Mouse (Mus musculus): ENCODE results near the gene Hbb-bt. TPM values are rescaled to one million over a fixed set of nuclear protein-coding genes. Genes with fewer than 3 reads are reported as not detected.
"Not testable (repeated sequence)": the region's sequence is repeated elsewhere in the genome, so short reads cannot be mapped to it uniquely, and the experiment has no call there.

The Hbb-bt gene
- polyA plus RNA-seq, 1 experiment, result 261 TPM

DNA sequence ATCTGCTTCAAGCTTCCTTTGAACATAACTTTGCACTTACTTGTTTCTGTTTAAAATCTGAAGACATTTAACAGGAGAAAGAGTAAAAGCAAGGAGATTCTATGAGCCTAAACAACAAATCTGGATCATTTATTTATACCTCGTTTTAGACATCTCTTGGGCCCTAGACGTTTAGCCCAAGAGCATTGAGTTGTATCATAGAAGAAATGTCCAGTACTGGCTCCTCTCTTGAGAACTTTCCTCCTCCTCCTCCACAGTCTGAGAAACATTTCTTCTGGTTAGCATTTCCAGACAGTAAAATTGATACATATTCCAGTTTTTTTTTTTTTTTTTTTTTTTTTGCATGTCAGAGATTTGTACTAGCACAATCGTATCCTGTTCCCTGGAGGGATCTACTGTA, 22.1 kb downstream of the Hbb-bt start, which contains the start of gene Olfr67:
Gene Olfr67 (minus strand): TSS at position 101 of the 400 bp plus-strand sequence.
- DNase-seq, result no peak
- H3K27me3 ChIP-seq (ENCODE audit: control insufficient read depth, insufficient read depth, low read length), result no peaks in the 10 kb centered on the region
- H3K4me3 ChIP-seq (ENCODE audit: control insufficient read depth, insufficient read depth, low read length), result no peak within 1 kb of the TSS
- H3K27ac ChIP-seq (ENCODE audit: control insufficient read depth, insufficient read depth, low read length), result no peak within 1 kb of the TSS
- H3K4me1 ChIP-seq (replicated peaks; ENCODE audit: control insufficient read depth, insufficient read depth, low read length), result no peaks in the 10 kb centered on the region
- no peaks in the 10 kb centered on the region for H3K36me3 ChIP-seq (ENCODE audit: control insufficient read depth, insufficient read depth, low read length)
- 76% methylated on average over 3 of the region's 3 CpGs for WGBS
- no peak for TF ChIP-seq POLR2A (IDR thresholded peaks at IDR 0.05; ENCODE audit: control insufficient read depth, extremely low read depth, insufficient read depth, low read length, poor library complexity)
- TF ChIP-seq CTCF (IDR thresholded peaks at IDR 0.05; ENCODE audit: borderline replicate concordance, control insufficient read depth, extremely low read depth, insufficient read depth, low read length, poor library complexity), result no peak

DNA sequence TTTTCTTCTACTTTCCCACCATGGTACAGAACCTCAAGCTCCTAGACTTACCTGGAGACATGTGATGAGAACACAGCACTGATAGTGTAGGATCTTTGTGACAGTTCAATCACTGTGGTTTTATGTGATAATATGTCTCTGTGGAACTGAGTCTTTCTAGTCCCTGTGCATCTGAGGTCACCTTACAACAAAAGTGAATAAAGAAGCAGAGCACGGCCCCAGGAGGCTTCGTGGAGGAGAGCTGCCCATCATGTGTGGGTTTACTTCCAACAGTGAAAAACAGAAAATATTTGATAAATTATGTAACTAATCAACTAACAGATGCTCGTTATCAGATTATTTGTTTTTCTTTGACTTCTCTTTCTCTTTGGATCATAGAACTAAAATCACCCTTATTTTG, 34.2 kb downstream of the Hbb-bt start, which contains the start of gene Olfr68:
Gene Olfr68 (minus strand): TSS at position 101 of the 400 bp plus-strand sequence.
- Histone ChIP-seq H3K4me1 (replicated peaks; ENCODE audit: control insufficient read depth, insufficient read depth, low read length) (no peaks in the 10 kb centered on the region), H3K4me3 (ENCODE audit: control insufficient read depth, insufficient read depth, low read length) (no peak within 1 kb of the TSS), H3K36me3 (ENCODE audit: control insufficient read depth, insufficient read depth, low read length) (no peaks in the 10 kb centered on the region), H3K27ac (ENCODE audit: control insufficient read depth, insufficient read depth, low read length) (no peak within 1 kb of the TSS), H3K27me3 (ENCODE audit: control insufficient read depth, insufficient read depth, low read length) (no peaks in the 10 kb centered on the region)
- TF ChIP-seq POLR2A (IDR thresholded peaks at IDR 0.05; ENCODE audit: control insufficient read depth, extremely low read depth, insufficient read depth, low read length, poor library complexity) (no peak), CTCF (IDR thresholded peaks at IDR 0.05; ENCODE audit: borderline replicate concordance, control insufficient read depth, extremely low read depth, insufficient read depth, low read length, poor library complexity) (no peak)
- 93% methylated on average over 3 of the region's 3 CpGs for WGBS
- DNase-seq, result no peak

- not testable (repeated sequence) for H3K4me1 ChIP-seq (replicated peaks; ENCODE audit: control insufficient read depth, insufficient read depth, low read length); H3K4me3 ChIP-seq (ENCODE audit: control insufficient read depth, insufficient read depth, low read length); DNase-seq; H3K27ac ChIP-seq (ENCODE audit: control insufficient read depth, insufficient read depth, low read length); H3K27me3 ChIP-seq (ENCODE audit: control insufficient read depth, insufficient read depth, low read length); H3K36me3 ChIP-seq (ENCODE audit: control insufficient read depth, insufficient read depth, low read length)
- 89% methylated on average over 4 of the region's 4 CpGs for WGBS
Observed at GRCm38 (mm10) chr7:103777652-103778051, 36.1 kb downstream of the Hbb-bt start.

DNA sequence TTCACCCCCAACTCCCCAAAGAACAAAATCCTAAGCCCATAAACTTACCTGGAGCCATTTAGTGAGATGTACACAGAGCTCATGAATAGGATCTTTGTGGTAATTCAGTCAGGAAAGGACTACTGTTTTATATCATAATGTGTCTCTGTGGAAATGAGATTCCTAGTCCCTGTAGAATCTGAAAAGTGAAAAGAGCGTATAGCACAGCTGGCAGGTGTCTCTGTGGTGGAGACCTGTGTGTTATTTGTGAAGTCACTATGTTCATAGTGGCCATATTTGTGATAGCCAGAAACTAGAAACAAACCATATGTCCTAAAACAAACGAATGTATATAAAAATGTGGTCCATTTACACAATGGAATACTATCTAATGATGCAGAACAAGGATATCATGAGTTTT, 42.3 kb downstream of the Hbb-bt start, which contains the start of gene Olfr69:
Gene Olfr69 (minus strand): TSS at position 101 of the 400 bp plus-strand sequence.
- no peak for TF ChIP-seq CTCF (IDR thresholded peaks at IDR 0.05; ENCODE audit: borderline replicate concordance, control insufficient read depth, extremely low read depth, insufficient read depth, low read length, poor library complexity)
- no peak for TF ChIP-seq POLR2A (IDR thresholded peaks at IDR 0.05; ENCODE audit: control insufficient read depth, extremely low read depth, insufficient read depth, low read length, poor library complexity)
- H3K4me3 ChIP-seq (ENCODE audit: control insufficient read depth, insufficient read depth, low read length), result no peak within 1 kb of the TSS
- WGBS, result 90% methylated on average over 2 of the region's 2 CpGs
- no peaks in the 10 kb centered on the region for H3K4me1 ChIP-seq (replicated peaks; ENCODE audit: control insufficient read depth, insufficient read depth, low read length)
- no peak for DNase-seq
- no peaks in the 10 kb centered on the region for H3K36me3 ChIP-seq (ENCODE audit: control insufficient read depth, insufficient read depth, low read length)
- H3K27me3 ChIP-seq (ENCODE audit: control insufficient read depth, insufficient read depth, low read length), result no peaks in the 10 kb centered on the region
- H3K27ac ChIP-seq (ENCODE audit: control insufficient read depth, insufficient read depth, low read length), result no peak within 1 kb of the TSS

DNA sequence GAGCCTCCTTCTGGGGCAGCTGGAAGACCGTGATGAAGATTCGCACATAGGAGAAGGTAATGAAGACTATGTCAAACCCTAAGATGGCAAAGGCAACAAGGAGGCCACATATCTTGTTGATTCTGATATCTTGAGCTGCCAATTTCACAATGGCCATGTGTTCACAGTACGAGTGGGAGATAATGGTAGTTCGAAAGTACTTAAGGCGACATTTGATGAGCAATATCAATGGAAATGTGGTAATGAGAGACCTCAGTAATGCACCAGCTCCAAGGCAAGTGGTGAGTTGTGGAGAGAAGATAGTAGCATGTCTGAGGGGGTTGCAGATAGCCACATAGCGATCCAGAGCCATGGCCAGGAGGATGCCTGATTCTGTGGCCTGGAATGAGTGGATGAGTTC, 46.1 kb downstream of the Hbb-bt start:
- not testable (repeated sequence) for H3K4me1 ChIP-seq (replicated peaks; ENCODE audit: control insufficient read depth, insufficient read depth, low read length); H3K4me3 ChIP-seq (ENCODE audit: control insufficient read depth, insufficient read depth, low read length); H3K36me3 ChIP-seq (ENCODE audit: control insufficient read depth, insufficient read depth, low read length); H3K27me3 ChIP-seq (ENCODE audit: control insufficient read depth, insufficient read depth, low read length); H3K27ac ChIP-seq (ENCODE audit: control insufficient read depth, insufficient read depth, low read length); DNase-seq
- 96% methylated on average over 6 of the region's 6 CpGs for WGBS

Other genes with a start within 250 kb of the Hbb-bt start
- not detected in 2 replicates for gene Olfr616, start 244.9 kb downstream of the Hbb-bt start, polyA plus RNA-seq (2012; rRNA removed)
- not detected in 2 replicates for gene Olfr617, start 240.9 kb downstream of the Hbb-bt start, polyA plus RNA-seq (2012; rRNA removed)
- not detected in 2 replicates for gene Olfr618, start 223.9 kb downstream of the Hbb-bt start, polyA plus RNA-seq (2012; rRNA removed)
- not detected in 2 replicates for gene Olfr619, start 213.4 kb downstream of the Hbb-bt start, polyA plus RNA-seq (2012; rRNA removed)
- not detected in 2 replicates for gene Olfr620, start 201.5 kb downstream of the Hbb-bt start, polyA plus RNA-seq (2012; rRNA removed)
- not detected in 2 replicates for gene Olfr622, start 171.3 kb downstream of the Hbb-bt start, polyA plus RNA-seq (2012; rRNA removed)
- not detected in 2 replicates for gene Olfr623, start 150.3 kb downstream of the Hbb-bt start, polyA plus RNA-seq (2012; rRNA removed)
- gene Olfr624, start 142.8 kb downstream of the Hbb-bt start, polyA plus RNA-seq (2012; rRNA removed), result 0.03 TPM in 1 of 2 replicates, not detected in the other
- gene Olfr625-ps1, start 131.3 kb downstream of the Hbb-bt start, polyA plus RNA-seq (2012; rRNA removed), result not detected in 2 replicates
- not detected in 2 replicates for gene Olfr243, start 99.3 kb downstream of the Hbb-bt start, polyA plus RNA-seq (2012; rRNA removed)
- not detected in 2 replicates for gene Olfr628, start 83.6 kb downstream of the Hbb-bt start, polyA plus RNA-seq (2012; rRNA removed)
- not detected in 2 replicates for gene Olfr629, start 69.1 kb downstream of the Hbb-bt start, polyA plus RNA-seq (2012; rRNA removed)
- gene Olfr630, start 56.7 kb downstream of the Hbb-bt start, polyA plus RNA-seq (2012; rRNA removed), result not detected in 2 replicates
- gene Olfr69, start 42.4 kb downstream of the Hbb-bt start, polyA plus RNA-seq (2012; rRNA removed), result not detected in 2 replicates
- not detected in 2 replicates for gene Olfr68, start 34.3 kb downstream of the Hbb-bt start, polyA plus RNA-seq (2012; rRNA removed)
- not detected in 2 replicates for gene Olfr67, start 22.2 kb downstream of the Hbb-bt start, polyA plus RNA-seq (2012; rRNA removed)
- 1,784 and 2,649 TPM in 2 replicates for gene Hbb-bs, start 14.1 kb upstream of the Hbb-bt start, polyA plus RNA-seq (2012; rRNA removed)
- gene Hbb-bh2, start 26.5 kb upstream of the Hbb-bt start, polyA plus RNA-seq (2012; rRNA removed), result not detected in 2 replicates
- gene Hbb-bh1, start 29.2 kb upstream of the Hbb-bt start, polyA plus RNA-seq (2012; rRNA removed), result 0.66 and 0.77 TPM in 2 replicates
- gene Hbb-y, start 39.2 kb upstream of the Hbb-bt start, polyA plus RNA-seq (2012; rRNA removed), result 1.1 and 1.4 TPM in 2 replicates
- not detected in 2 replicates for gene Olfr66, start 72.3 kb upstream of the Hbb-bt start, polyA plus RNA-seq (2012; rRNA removed)
- gene Olfr64, start 80.5 kb upstream of the Hbb-bt start, polyA plus RNA-seq (2012; rRNA removed), result not detected in 2 replicates
- not detected in 2 replicates for gene Olfr65, start 89.5 kb upstream of the Hbb-bt start, polyA plus RNA-seq (2012; rRNA removed)
- not detected in 2 replicates for gene Olfr631, start 114.8 kb upstream of the Hbb-bt start, polyA plus RNA-seq (2012; rRNA removed)
- gene Olfr632, start 120.4 kb upstream of the Hbb-bt start, polyA plus RNA-seq (2012; rRNA removed), result 0.07 TPM in 1 of 2 replicates, not detected in the other
- gene Olfr633, start 130.4 kb upstream of the Hbb-bt start, polyA plus RNA-seq (2012; rRNA removed), result not detected in 2 replicates
- gene Olfr635, start 157.2 kb upstream of the Hbb-bt start, polyA plus RNA-seq (2012; rRNA removed), result not detected in 2 replicates
- not detected in 2 replicates for gene Olfr638, start 184.8 kb upstream of the Hbb-bt start, polyA plus RNA-seq (2012; rRNA removed)
- not detected in 2 replicates for gene Olfr639, start 203.3 kb upstream of the Hbb-bt start, polyA plus RNA-seq (2012; rRNA removed)
- gene Olfr640, start 211.6 kb upstream of the Hbb-bt start, polyA plus RNA-seq (2012; rRNA removed), result not detected in 2 replicates
- not detected in 2 replicates for gene Olfr641, start 221.4 kb upstream of the Hbb-bt start, polyA plus RNA-seq (2012; rRNA removed)
- not detected in 2 replicates for gene Olfr642, start 238.7 kb upstream of the Hbb-bt start, polyA plus RNA-seq (2012; rRNA removed)
- gene 4930516K23Rik, start 247.4 kb upstream of the Hbb-bt start, polyA plus RNA-seq (2012; rRNA removed), result not detected in 2 replicates